ENCODE assay signal across 26 mouse cellular contexts in the genomic region with DNA sequence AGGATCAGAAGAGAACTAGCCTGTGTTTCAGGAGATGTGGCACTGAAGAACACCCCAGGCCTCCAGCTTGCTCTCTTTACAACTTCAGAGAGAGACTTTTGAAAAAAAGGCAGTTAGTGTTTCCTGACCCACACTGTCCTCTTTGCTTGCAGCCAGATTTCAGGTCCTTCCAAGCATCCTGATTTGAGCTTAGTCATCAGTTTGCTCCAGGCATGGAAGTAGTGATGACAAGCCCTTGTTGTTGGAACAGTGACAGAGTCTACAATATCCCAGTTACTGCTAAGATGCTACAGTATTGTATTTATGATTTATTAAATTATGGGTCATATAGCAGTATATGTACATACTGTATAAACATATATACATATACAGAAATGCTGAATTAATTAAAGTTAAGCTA. TPM values are rescaled to one million over a fixed set of nuclear protein-coding genes. Genes with fewer than 3 reads are reported as not detected.
DNase-seq lines count a peak whose midpoint lies in the region; ATAC-seq and TF ChIP-seq lines count a peak whose summit lies in the region.
"Had no signal": no experiment of that assay in that cellular context is flagged by ENCODE, and none has a peak within 500 bp of the region (broad histone marks: within the 10 kb centered on the region; RNA-seq: fewer than 3 reads in every experiment).

No protein-coding gene starts in this region.

- peak overlapping the region; percentile 58; the same call in 1 of the 2 replicates for H3K27ac ChIP-seq in liver, embryonic 11.5 days (ENCODE audit: low read depth, low read length)
- 0 out of 2 replicates have a peak overlapping the region, but pooled peaks have one; percentile 17 for H3K27ac ChIP-seq in embryonic fibroblast, embryonic 13.5 days (ENCODE audit: insufficient read depth, low read length)
- peak overlapping the region; percentile 85 for H3K27ac ChIP-seq in liver, embryonic 15.5 days (replicated peaks)
- H3K27ac ChIP-seq: embryonic facial prominence, embryonic 10.5 days; forebrain, embryonic 12.5 days; heart, adult 2 months; heart, embryonic 13.5 days; hindbrain, embryonic 15.5 days had no signal

- no peak overlapping the region; the same call in 1 of the 2 replicates for H3K4me2 ChIP-seq in liver, embryonic 11.5 days
- H3K4me2 ChIP-seq in liver, embryonic 15.5 days = peak overlapping the region; percentile 29
- H3K4me2 ChIP-seq: forebrain, embryonic 12.5 days; heart, embryonic 13.5 days; hindbrain, embryonic 15.5 days had no signal

- no peaks in the 10 kb centered on the region for H3K9me3 ChIP-seq in liver, embryonic 11.5 days (ENCODE audit: control insufficient read depth, low read length)
- no peaks in the 10 kb centered on the region for H3K9me3 ChIP-seq in liver, embryonic 15.5 days (replicated peaks)
- H3K9me3 ChIP-seq: embryonic facial prominence, embryonic 10.5 days; forebrain, embryonic 12.5 days; heart, embryonic 13.5 days; hindbrain, embryonic 15.5 days had no signal

- H3K9ac ChIP-seq in liver, embryonic 11.5 days (ENCODE audit: low read depth, low read length) = no peak overlapping the region
- H3K9ac ChIP-seq in liver, embryonic 15.5 days = no peak overlapping the region
- H3K9ac ChIP-seq: forebrain, embryonic 12.5 days; heart, embryonic 13.5 days; hindbrain, embryonic 15.5 days had no signal

- no peaks in the 10 kb centered on the region for H3K27me3 ChIP-seq in liver, embryonic 11.5 days (replicated peaks; ENCODE audit: control insufficient read depth, insufficient read depth, low read length)
- no peaks in the 10 kb centered on the region for H3K27me3 ChIP-seq in liver, embryonic 15.5 days
- H3K27me3 ChIP-seq: CH12.LX; forebrain, embryonic 12.5 days; heart, embryonic 13.5 days; hindbrain, embryonic 15.5 days had no signal

- no peak for ATAC-seq in liver, embryonic 11.5 days (replicated peaks; ENCODE audit: low FRiP score)
- no peak for ATAC-seq in liver, embryonic 15.5 days (ENCODE audit: insufficient read depth)
- ATAC-seq: forebrain, embryonic 16.5 days; inflammation-experienced regulatory T-cells, adult 6 months had no signal

- H3K4me3 ChIP-seq in liver, embryonic 11.5 days (ENCODE audit: low read depth, low read length) = no peak overlapping the region
- H3K4me3 ChIP-seq in embryonic fibroblast, embryonic 13.5 days (ENCODE audit: insufficient read depth, low read length) = no peak overlapping the region
- H3K4me3 ChIP-seq in liver, embryonic 15.5 days (replicated peaks) = no peak overlapping the region
- H3K4me3 ChIP-seq: embryonic facial prominence, embryonic 10.5 days; forebrain, embryonic 12.5 days; heart, adult 2 months; heart, embryonic 13.5 days; hindbrain, embryonic 15.5 days had no signal

- no peak for DNase-seq in liver, embryonic 11.5 days (ENCODE audit: low spot score)
- no peak for DNase-seq in liver
- no peak for DNase-seq in urinary bladder, postnatal 25 days (ENCODE audit: low spot score)
- no peak for DNase-seq in cerebellum, postnatal 25 days
- no peak for DNase-seq in heart, adult 9 months (ENCODE audit: low spot score in 2 of 2)
- DNase-seq: adrenal gland, postnatal 10 days; cerebellum, adult 11-12 months; cerebellum, adult 9-10 months; cerebellum, postnatal 36 days; gastrocnemius, postnatal 14 days; heart, adult 2 months; heart, postnatal 36 days had no signal

- H3K4me1 ChIP-seq in liver, embryonic 11.5 days (replicated peaks; ENCODE audit: control insufficient read depth, insufficient read depth, low read length) = peaks cover 5% of the 10 kb centered on the region
- H3K4me1 ChIP-seq in embryonic fibroblast, embryonic 13.5 days (ENCODE audit: control insufficient read depth, insufficient read depth, low read length) = no peaks in the 10 kb centered on the region
- H3K4me1 ChIP-seq in liver, embryonic 15.5 days (replicated peaks) = peaks cover 42% of the 10 kb centered on the region
- H3K4me1 ChIP-seq: embryonic facial prominence, embryonic 10.5 days; forebrain, embryonic 12.5 days; heart, embryonic 13.5 days; hindbrain, embryonic 15.5 days had no signal

- no peaks in the 10 kb centered on the region for H3K36me3 ChIP-seq in liver, embryonic 11.5 days (ENCODE audit: control insufficient read depth, insufficient read depth, low read length)
- no peaks in the 10 kb centered on the region for H3K36me3 ChIP-seq in liver, embryonic 15.5 days (replicated peaks)
- H3K36me3 ChIP-seq: embryonic facial prominence, embryonic 10.5 days; forebrain, embryonic 12.5 days; heart, embryonic 13.5 days; hindbrain, embryonic 15.5 days had no signal

- no peak for TF ChIP-seq POLR2A in embryonic fibroblast, embryonic 13.5 days (IDR thresholded peaks at IDR 0.05; ENCODE audit: low read depth, low read length)

- no peak for TF ChIP-seq CTCF in embryonic fibroblast, embryonic 13.5 days (IDR thresholded peaks at IDR 0.05; ENCODE audit: borderline replicate concordance, insufficient read depth, low read length)

RNA-seq across cellular contexts. Expression of gene Crisp2, which starts 1.3 kb away (rescaled TPM):
- polyA plus RNA-seq in liver, embryonic 11.5 days (2014; fragmentation: Nextera tagmentation; extraction: Ambion mirVana) = 0.44 TPM in 2 replicates
- 0.40 TPM in 1 of 2 replicates, not detected in the other for polyA plus RNA-seq in embryonic fibroblast, embryonic 13.5 days (2011; ENCODE audit: insufficient read length, low read depth, missing spikeins)
- polyA plus RNA-seq in liver, embryonic 15.5 days (2015; fragmentation: Nextera tagmentation; extraction: Ambion mirVana) = 0.12 and 0.26 TPM in 2 replicates
- polyA plus RNA-seq: embryonic facial prominence, embryonic 10.5 days; embryonic facial prominence, embryonic 14.5 days; forebrain, embryonic 12.5 days; forebrain, embryonic 16.5 days; frontal cortex, adult 2 months; heart, embryonic 13.5 days; heart, postnatal 0 days; hindbrain, embryonic 11.5 days; inflammation-experienced regulatory T-cells, adult 6 months had no signal

RNA-seq across cellular contexts. Expression of gene Rhag, which starts 2.9 kb away (rescaled TPM):
- polyA plus RNA-seq in liver, embryonic 11.5 days (2014; fragmentation: Nextera tagmentation; extraction: Ambion mirVana) = 164 and 181 TPM in 2 replicates
- not detected in 2 replicates for polyA plus RNA-seq in embryonic fibroblast, embryonic 13.5 days (2011; ENCODE audit: insufficient read length, low read depth, missing spikeins)
- 220 and 226 TPM in 2 replicates for polyA plus RNA-seq in liver, embryonic 15.5 days (2015; fragmentation: Nextera tagmentation; extraction: Ambion mirVana)
- polyA plus RNA-seq: frontal cortex, adult 2 months; gonadal fat pad, adult 2 months; inflammation-experienced regulatory T-cells, adult 6 months had no signal

Comparison
In these comparisons a context has a peak if more than half of its experiments do, and no peak if none do; other contexts are left out.
1. H3K27ac ChIP-seq: peak in every context shown above with its lines; median percentile 85 in liver, embryonic 15.5 days; 58 in liver, embryonic 11.5 days; 17 in embryonic fibroblast, embryonic 13.5 days.
2. RNA of gene Rhag, which starts 2.9 kb away (polyA plus RNA-seq): 220 to 226 TPM in liver, embryonic 15.5 days and 164 to 181 TPM in liver, embryonic 11.5 days; not detected in embryonic fibroblast, embryonic 13.5 days; every median in the first group is over 100 times any median in the second.